Mouse (Mus musculus): ENCODE results near the gene Paqr7. TPM values are rescaled to one million over a fixed set of nuclear protein-coding genes. Genes with fewer than 3 reads are reported as not detected.

Gene Paqr7
- polyA plus RNA-seq, 1 experiment from 2014 or later = 4.4 TPM

DNA sequence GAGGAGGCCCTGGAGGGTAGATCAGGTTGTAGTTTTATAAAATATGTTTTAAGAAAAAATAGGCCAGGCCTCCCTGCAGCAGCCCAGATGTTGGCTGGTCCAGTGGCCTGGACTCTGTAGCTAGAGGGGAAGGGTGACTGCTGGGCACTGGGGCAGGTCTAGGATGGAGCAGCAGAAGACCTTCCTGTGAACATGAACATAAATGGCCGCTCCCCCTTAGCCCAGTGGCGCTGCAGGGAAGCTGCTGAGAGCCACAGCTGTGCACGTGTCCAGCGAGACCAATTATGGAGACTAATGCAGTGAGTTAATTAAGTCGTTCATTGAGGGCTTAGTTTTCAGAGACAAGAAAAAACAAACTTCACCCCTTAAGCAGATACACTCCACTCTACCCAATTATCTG is 29.3 kb downstream of the Paqr7 start:
- no peak for ATAC-seq (ENCODE audit: low FRiP score, low TSS enrichment)
- Histone ChIP-seq H3K9ac (replicated peaks; ENCODE audit: low read length) (no peak overlapping the region), H3K27ac (ENCODE audit: low read length) (no peak overlapping the region), H3K4me2 (replicated peaks; ENCODE audit: low read depth, low read length) (no peak overlapping the region), H3K4me3 (ENCODE audit: low read length) (no peak overlapping the region), H3K4me1 (ENCODE audit: insufficient read depth, low read length) (no peaks in the 10 kb centered on the region), H3K9me3 (ENCODE audit: low read length) (no peaks in the 10 kb centered on the region), H3K27me3 (ENCODE audit: insufficient read depth, low read length) (no peaks in the 10 kb centered on the region), H3K36me3 (ENCODE audit: insufficient read depth, low read length) (peaks cover 38% of the 10 kb centered on the region)
- 78% methylated on average over 5 of the region's 5 CpGs for WGBS

DNA sequence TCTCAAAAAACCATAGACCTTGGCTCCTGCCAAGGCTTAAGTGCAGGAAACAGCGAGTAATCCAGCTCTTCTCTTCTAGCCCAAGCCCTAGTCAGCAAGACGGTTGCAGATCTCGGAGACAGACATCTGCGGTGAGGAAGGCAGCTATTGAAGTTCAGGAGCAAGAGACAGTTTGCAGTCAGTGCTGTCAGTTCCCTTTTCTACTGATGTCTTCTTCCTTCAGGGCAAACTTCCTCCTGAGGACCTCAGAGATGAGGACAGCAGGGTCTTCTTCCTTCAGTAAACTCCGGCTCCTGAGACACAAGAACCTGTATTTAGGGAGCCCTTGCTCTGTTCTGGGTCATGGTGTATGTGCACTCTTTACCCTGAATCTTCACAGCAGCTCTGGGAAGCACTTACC is 29.7 kb downstream of the Paqr7 start:
- no peak overlapping the region for H3K4me2 ChIP-seq (replicated peaks; ENCODE audit: low read depth, low read length)
- H3K36me3 ChIP-seq (ENCODE audit: insufficient read depth, low read length) = peaks cover 38% of the 10 kb centered on the region
- ATAC-seq (ENCODE audit: low FRiP score, low TSS enrichment) = no peak
- no peaks in the 10 kb centered on the region for H3K4me1 ChIP-seq (ENCODE audit: insufficient read depth, low read length)
- WGBS = 81% methylated on average over 5 of the region's 5 CpGs
- no peak overlapping the region for H3K9ac ChIP-seq (replicated peaks; ENCODE audit: low read length)
- no peak overlapping the region for H3K27ac ChIP-seq (ENCODE audit: low read length)
- no peaks in the 10 kb centered on the region for H3K9me3 ChIP-seq (ENCODE audit: low read length)
- no peaks in the 10 kb centered on the region for H3K27me3 ChIP-seq (ENCODE audit: insufficient read depth, low read length)
- no peak overlapping the region for H3K4me3 ChIP-seq (ENCODE audit: low read length)

- H3K27ac ChIP-seq (ENCODE audit: low read length) = no peak overlapping the region
- H3K9me3 ChIP-seq (ENCODE audit: low read length) = no peaks in the 10 kb centered on the region
- H3K9ac ChIP-seq (replicated peaks; ENCODE audit: low read length) = no peak overlapping the region
- ATAC-seq (ENCODE audit: low FRiP score, low TSS enrichment) = no peak
- no peak overlapping the region for H3K4me3 ChIP-seq (ENCODE audit: low read length)
- no peaks in the 10 kb centered on the region for H3K27me3 ChIP-seq (ENCODE audit: insufficient read depth, low read length)
- H3K36me3 ChIP-seq (ENCODE audit: insufficient read depth, low read length) = peaks cover 23% of the 10 kb centered on the region
- peaks cover 15% of the 10 kb centered on the region for H3K4me1 ChIP-seq (ENCODE audit: insufficient read depth, low read length)
- 89% methylated on average over 4 of the region's 4 CpGs for WGBS
- H3K4me2 ChIP-seq (replicated peaks; ENCODE audit: low read depth, low read length) = no peak overlapping the region
Observed at GRCm38 (mm10) chr4:134532928-134533327, 36.4 kb downstream of the Paqr7 start.

GRCm38 (mm10) chr4:134533421-134533820 is 36.9 kb downstream of the Paqr7 start:
- Histone ChIP-seq H3K36me3 (ENCODE audit: insufficient read depth, low read length) (peaks cover 19% of the 10 kb centered on the region), H3K9ac (replicated peaks; ENCODE audit: low read length) (peak overlapping the region; percentile 88), H3K4me2 (replicated peaks; ENCODE audit: low read depth, low read length) (peak overlapping the region; percentile 98), H3K27ac (ENCODE audit: low read length) (no peak overlapping the region), H3K4me3 (ENCODE audit: low read length) (peak overlapping the region; percentile 92; the same call in 1 of the 2 replicates), H3K4me1 (ENCODE audit: insufficient read depth, low read length) (peaks cover 15% of the 10 kb centered on the region), H3K27me3 (ENCODE audit: insufficient read depth, low read length) (no peaks in the 10 kb centered on the region), H3K9me3 (ENCODE audit: low read length) (no peaks in the 10 kb centered on the region)
- ATAC-seq (ENCODE audit: low FRiP score, low TSS enrichment) = no peak
- 76% methylated on average over 4 of the region's 4 CpGs for WGBS

- Histone ChIP-seq H3K36me3 (ENCODE audit: insufficient read depth, low read length) (peaks cover 18% of the 10 kb centered on the region; the same call in 1 of the 2 replicates), H3K9ac (replicated peaks; ENCODE audit: low read length) (peak overlapping the region; percentile 88), H3K4me1 (ENCODE audit: insufficient read depth, low read length) (peaks cover 15% of the 10 kb centered on the region), H3K4me3 (ENCODE audit: low read length) (peak overlapping the region; percentile 92), H3K27me3 (ENCODE audit: insufficient read depth, low read length) (no peaks in the 10 kb centered on the region), H3K9me3 (ENCODE audit: low read length) (no peaks in the 10 kb centered on the region), H3K27ac (ENCODE audit: low read length) (peak overlapping the region; percentile 92), H3K4me2 (replicated peaks; ENCODE audit: low read depth, low read length) (peak overlapping the region; percentile 98)
- under 1% methylated on average over 56 of the region's 57 CpGs for WGBS
- peak; percentile 2; the same call in 1 of the 2 replicates for ATAC-seq (ENCODE audit: low FRiP score, low TSS enrichment)
Observed at GRCm38 (mm10) chr4:134534124-134534886, 37.8 kb downstream of the Paqr7 start.

DNA sequence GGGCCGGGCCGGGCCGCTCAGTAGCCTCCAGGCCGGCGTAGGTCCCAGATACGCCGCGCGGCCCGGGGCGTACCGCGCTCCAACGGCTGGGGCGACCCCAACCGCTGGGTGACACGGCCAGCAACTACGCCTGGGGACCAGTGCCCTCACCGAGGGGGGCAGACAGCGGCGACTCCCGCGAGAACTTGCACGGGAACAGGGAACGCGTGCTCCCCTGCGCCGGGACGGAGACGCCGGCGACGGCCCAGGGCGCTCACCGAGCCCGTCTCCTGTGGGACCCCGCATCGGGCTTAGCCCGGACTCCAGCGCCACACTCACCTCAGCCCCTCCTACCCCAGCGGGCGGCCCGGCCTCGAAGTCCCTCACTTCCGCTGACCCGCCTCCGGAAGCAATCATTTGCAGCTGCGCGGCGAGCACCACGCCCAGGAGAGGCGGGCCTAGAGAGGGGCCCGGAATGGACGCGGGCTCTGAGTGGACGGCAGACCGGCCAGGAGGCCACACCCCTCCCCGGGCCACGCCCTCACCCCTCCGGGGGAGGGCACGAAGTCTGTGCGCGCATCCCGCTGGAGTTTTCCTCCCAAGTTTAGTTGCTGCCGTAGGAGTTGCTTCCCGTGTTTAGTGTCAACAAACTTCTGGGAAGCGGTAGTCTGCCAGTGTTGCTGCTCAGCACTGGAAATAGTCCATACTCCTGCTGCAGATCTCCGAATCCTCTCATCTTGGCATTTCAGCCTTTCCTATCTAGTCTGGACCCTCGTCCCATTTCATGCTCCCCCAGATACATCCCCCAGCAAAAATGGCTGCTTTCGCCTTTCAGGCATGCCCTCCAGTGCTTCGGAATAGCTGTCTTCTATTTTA is 38.7 kb downstream of the Paqr7 start, which contains the start of gene Mtfr1l:
TSS of gene Mtfr1l (minus strand) at position 456 of the 855 bp plus-strand sequence.
- no peaks in the 10 kb centered on the region for H3K27me3 ChIP-seq (ENCODE audit: insufficient read depth, low read length)
- peak within 1 kb of the TSS; percentile 92 for H3K4me3 ChIP-seq (ENCODE audit: low read length)
- WGBS = under 1% methylated on average over 71 of the region's 71 CpGs
- peak within 1 kb of the TSS; percentile 98 for H3K4me2 ChIP-seq (replicated peaks; ENCODE audit: low read depth, low read length)
- peaks cover 15% of the 10 kb centered on the region for H3K4me1 ChIP-seq (ENCODE audit: insufficient read depth, low read length)
- no peaks in the 10 kb centered on the region for H3K9me3 ChIP-seq (ENCODE audit: low read length)
- H3K36me3 ChIP-seq (ENCODE audit: insufficient read depth, low read length) = peaks cover 19% of the 10 kb centered on the region
- peak within 1 kb of the TSS; percentile 88 for H3K9ac ChIP-seq (replicated peaks; ENCODE audit: low read length)
- peak; percentile 98 for ATAC-seq (ENCODE audit: low FRiP score, low TSS enrichment)
- H3K27ac ChIP-seq (ENCODE audit: low read length) = peak within 1 kb of the TSS; percentile 92

DNA sequence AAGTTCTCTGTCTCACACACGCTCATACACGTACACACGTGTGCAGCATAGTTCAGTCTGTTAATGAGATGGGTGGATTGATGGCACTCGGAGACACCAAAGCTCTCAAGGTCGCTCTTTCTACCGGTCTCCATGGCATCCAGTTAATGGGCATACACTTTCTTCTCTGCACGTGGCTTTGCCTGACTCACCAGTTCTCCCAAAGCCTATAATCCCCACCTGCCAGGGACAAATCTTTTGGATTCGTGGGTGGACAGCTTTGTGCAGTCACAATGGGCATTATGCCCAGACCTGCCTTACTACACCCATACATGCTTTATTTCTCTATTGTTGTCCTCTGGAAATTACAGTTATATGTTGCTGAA is 39.3 kb downstream of the Paqr7 start:
- 6% methylated on average over 8 of the region's 8 CpGs for WGBS
- Histone ChIP-seq H3K4me1 (ENCODE audit: insufficient read depth, low read length) (peaks cover 15% of the 10 kb centered on the region), H3K27me3 (ENCODE audit: insufficient read depth, low read length) (no peaks in the 10 kb centered on the region), H3K4me2 (replicated peaks; ENCODE audit: low read depth, low read length) (peak overlapping the region; percentile 98), H3K27ac (ENCODE audit: low read length) (peak overlapping the region; percentile 45), H3K9me3 (ENCODE audit: low read length) (no peaks in the 10 kb centered on the region), H3K36me3 (ENCODE audit: insufficient read depth, low read length) (peaks cover 21% of the 10 kb centered on the region), H3K4me3 (ENCODE audit: low read length) (peak overlapping the region; percentile 92), H3K9ac (replicated peaks; ENCODE audit: low read length) (peak overlapping the region; percentile 58)
- ATAC-seq (ENCODE audit: low FRiP score, low TSS enrichment) = 0 out of 2 replicates have a peak, but pooled peaks have one; percentile 0

GRCm38 (mm10) chr4:134538997-134539580 is 42.6 kb downstream of the Paqr7 start:
- Histone ChIP-seq H3K9ac (replicated peaks; ENCODE audit: low read length) (no peak overlapping the region), H3K4me3 (ENCODE audit: low read length) (no peak overlapping the region), H3K4me1 (ENCODE audit: insufficient read depth, low read length) (peaks cover 7% of the 10 kb centered on the region), H3K9me3 (ENCODE audit: low read length) (no peaks in the 10 kb centered on the region), H3K27me3 (ENCODE audit: insufficient read depth, low read length) (no peaks in the 10 kb centered on the region), H3K27ac (ENCODE audit: low read length) (no peak overlapping the region), H3K36me3 (ENCODE audit: insufficient read depth, low read length) (peaks cover 41% of the 10 kb centered on the region), H3K4me2 (replicated peaks; ENCODE audit: low read depth, low read length) (no peak overlapping the region)
- WGBS = 89% methylated on average over 10 of the region's 10 CpGs
- no peak for ATAC-seq (ENCODE audit: low FRiP score, low TSS enrichment)

GRCm38 (mm10) chr4:134542726-134543125 is 46.2 kb downstream of the Paqr7 start:
- H3K9me3 ChIP-seq (ENCODE audit: low read length) = no peaks in the 10 kb centered on the region
- WGBS = 92% methylated on average over 9 of the region's 9 CpGs
- H3K4me2 ChIP-seq (replicated peaks; ENCODE audit: low read depth, low read length) = no peak overlapping the region
- no peak overlapping the region for H3K4me3 ChIP-seq (ENCODE audit: low read length)
- H3K27me3 ChIP-seq (ENCODE audit: insufficient read depth, low read length) = no peaks in the 10 kb centered on the region
- no peak for ATAC-seq (ENCODE audit: low FRiP score, low TSS enrichment)
- peaks cover 55% of the 10 kb centered on the region for H3K36me3 ChIP-seq (ENCODE audit: insufficient read depth, low read length)
- peaks cover 8% of the 10 kb centered on the region for H3K4me1 ChIP-seq (ENCODE audit: insufficient read depth, low read length)
- no peak overlapping the region for H3K27ac ChIP-seq (ENCODE audit: low read length)
- H3K9ac ChIP-seq (replicated peaks; ENCODE audit: low read length) = no peak overlapping the region

All from kidney, embryonic 16.5 days (tissue).